Mouse (Mus musculus) cortical plate, adult 2 months (tissue): Measurements from ENCODE around the gene Zkscan17. TPM values are rescaled to one million over a fixed set of nuclear protein-coding genes. Genes with fewer than 3 reads are reported as not detected.

Experiments used
- H3K27ac ChIP-seq: fragments of 200-500 bp; 2 replicates; pipeline ENCODE4 v1.5.1; 2012; ENCODE audit warnings: low read length, control low read depth, inconsistent platforms; ENCODE audit not compliant: insufficient read depth
- H3K4me1 ChIP-seq: fragments of 200-500 bp; 2 replicates; pipeline ENCODE4 v1.6.1; 2011; ENCODE audit warnings: low read length; ENCODE audit not compliant: control insufficient read depth, insufficient read depth
- H3K4me3 ChIP-seq: fragments of 200-500 bp; 2 replicates; pipeline ENCODE4 v1.5.1; 2011; ENCODE audit warnings: mild to moderate bottlenecking, low read length, control low read depth; ENCODE audit not compliant: insufficient read depth
- CTCF ChIP-seq: fragments of 200-500 bp; IDR thresholded peaks from 2 replicates; pipeline ENCODE4 v1.5.1; 2011; ENCODE audit warnings: mild to moderate bottlenecking, control low read depth, low read length; ENCODE audit not compliant: insufficient read depth; ENCODE audit errors: extremely low read depth
- POLR2A ChIP-seq: fragments of 200-500 bp; IDR thresholded peaks from 2 replicates; pipeline ENCODE4 v1.6.1; 2011; ENCODE audit warnings: mild to moderate bottlenecking, low read length, control low read depth; ENCODE audit not compliant: insufficient read depth; ENCODE audit errors: extremely low read depth
- polyA plus RNA-seq: library from polyadenylated mRNA; depleted of rRNA; stranded (reverse); fragments of >200 nt; gene quantifications from 2 replicates; pipeline ENCODE4 v1.2.3, GENCODE M21; 2012

Zkscan17 gene
- polyA plus RNA-seq, 1 experiment, result 7.2 TPM

GRCm38 (mm10) chr11:59524150-59524549, 2.4 kb downstream of the Zkscan17 start:
- TF ChIP-seq POLR2A, result no peak
- no peak for TF ChIP-seq CTCF
- no peak overlapping the region for H3K27ac ChIP-seq
- no peaks in the 10 kb centered on the region for H3K4me1 ChIP-seq
- no peak overlapping the region for H3K4me3 ChIP-seq

GRCm38 (mm10) chr11:59519741-59520495, 6.6 kb downstream of the Zkscan17 start:
- Histone ChIP-seq H3K4me1 (no peaks in the 10 kb centered on the region), H3K4me3 (no peak overlapping the region), H3K27ac (no peak overlapping the region)
- TF ChIP-seq CTCF (no peak), POLR2A (no peak)

GRCm38 (mm10) chr11:59518226-59518625, 8.3 kb downstream of the Zkscan17 start:
- TF ChIP-seq POLR2A, result no peak

GRCm38 (mm10) chr11:59517441-59517840, 9.1 kb downstream of the Zkscan17 start:
- Histone ChIP-seq H3K4me1 (no peaks in the 10 kb centered on the region), H3K27ac (no peak overlapping the region), H3K4me3 (no peak overlapping the region)
- no peak for TF ChIP-seq CTCF

More at GRCm38 (mm10) chr11:59518226-59518625, 8.3 kb downstream of the Zkscan17 start:
- H3K4me3 ChIP-seq, result no peak overlapping the region
- no peaks in the 10 kb centered on the region for H3K4me1 ChIP-seq
- H3K27ac ChIP-seq, result no peak overlapping the region

- TF ChIP-seq CTCF, result no peak
- TF ChIP-seq POLR2A, result no peak
- no peaks in the 10 kb centered on the region for H3K4me1 ChIP-seq
- H3K4me3 ChIP-seq, result no peak overlapping the region
- H3K27ac ChIP-seq, result no peak overlapping the region
Measured at GRCm38 (mm10) chr11:59514789-59515188, 11.8 kb downstream of the Zkscan17 start.

- TF ChIP-seq CTCF (no peak), POLR2A (no peak)
- Histone ChIP-seq H3K4me3 (no peak overlapping the region), H3K27ac (no peak overlapping the region), H3K4me1 (no peaks in the 10 kb centered on the region)
Measured at GRCm38 (mm10) chr11:59514381-59514780, 12.2 kb downstream of the Zkscan17 start.

GRCm38 (mm10) chr11:59513556-59513955, 13.0 kb downstream of the Zkscan17 start:
- TF ChIP-seq CTCF (no peak), POLR2A (no peak)
- H3K27ac ChIP-seq, result no peak overlapping the region
- no peak overlapping the region for H3K4me3 ChIP-seq
- no peaks in the 10 kb centered on the region for H3K4me1 ChIP-seq

GRCm38 (mm10) chr11:59512733-59513132, 13.8 kb downstream of the Zkscan17 start:
- no peaks in the 10 kb centered on the region for H3K4me1 ChIP-seq
- no peak for TF ChIP-seq POLR2A

GRCm38 (mm10) chr11:59511558-59511957, 15.0 kb downstream of the Zkscan17 start:
- TF ChIP-seq POLR2A (no peak), CTCF (no peak)
- no peak overlapping the region for H3K4me3 ChIP-seq
- H3K4me1 ChIP-seq, result 0 out of 2 replicates have a peak, but pooled peaks cover 2% of the 10 kb centered on the region
- no peak overlapping the region for H3K27ac ChIP-seq

More at GRCm38 (mm10) chr11:59512733-59513132, 13.8 kb downstream of the Zkscan17 start:
- Histone ChIP-seq H3K27ac (no peak overlapping the region), H3K4me3 (no peak overlapping the region)

GRCm38 (mm10) chr11:59506713-59507074, 19.9 kb downstream of the Zkscan17 start:
- H3K27ac ChIP-seq, result peak overlapping the region; percentile 1; the same call in 1 of the 2 replicates
- 0 out of 2 replicates have a peak, but pooled peaks cover 2% of the 10 kb centered on the region for H3K4me1 ChIP-seq
- H3K4me3 ChIP-seq, result peak overlapping the region; percentile 80
- no peak for TF ChIP-seq CTCF
- TF ChIP-seq POLR2A, result 0 out of 2 replicates have a peak, but pooled peaks have one; percentile 5
